Mouse (Mus musculus): Measurements from ENCODE around the gene Pgbd5.

DNA sequence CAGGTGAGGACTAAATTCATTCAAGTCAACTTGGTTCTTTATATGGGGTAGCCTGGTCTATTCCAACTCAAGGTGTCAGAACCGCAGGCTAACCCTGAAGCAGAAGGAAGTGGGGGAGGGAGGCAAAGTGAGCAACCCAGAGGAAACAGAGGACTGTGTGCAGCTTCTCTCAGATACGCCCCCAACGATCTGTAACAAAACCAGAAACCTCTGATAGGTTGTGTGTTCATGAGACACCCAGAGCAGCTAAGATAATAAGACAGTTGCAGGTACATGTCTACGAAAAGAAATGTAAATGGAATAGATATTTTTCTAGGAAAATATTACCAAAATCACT, 120.2 kb downstream of the Pgbd5 start:
- TF ChIP-seq MYOG (IDR thresholded peaks at IDR 0.05; ENCODE audit: control insufficient read depth, extremely low read depth, insufficient read length) (no peak), CTCF (IDR thresholded peaks at IDR 0.05; ENCODE audit: control insufficient read depth, insufficient read depth, insufficient read length) (no peak), MYOD1 (IDR thresholded peaks at IDR 0.05; ENCODE audit: control insufficient read depth, insufficient read length, low read depth) (no peak), CEBPB (IDR thresholded peaks at IDR 0.05; ENCODE audit: low read depth) (no peak), USF1 (IDR thresholded peaks at IDR 0.05; ENCODE audit: low read depth) (no peak), MAX (IDR thresholded peaks at IDR 0.05) (no peak)
